Mouse (Mus musculus) R1 (cell line): Measurements from ENCODE around the gene Ss18l1.

Experiments
- DNase-seq: peaks from one replicate; pipeline ENCODE4 v3.0.0-alpha.2; 2018; ENCODE audit warnings: low read depth, low spot score

The Ss18l1 gene

GRCm38 (mm10) chr2:180042256-180042857 is at the start of gene Ss18l1, which contains the start of gene Psma7:
Ss18l1 (plus strand) TSS chr2:180042509.
Psma7 (minus strand) TSS chr2:180042433.
- peak; percentile 90 for DNase-seq

- DNase-seq: no peak
These were observed 49.2 kb upstream of the Ss18l1 start for GRCm38 (mm10) chr2:179993071-179993470.

- DNase-seq: peak; percentile 90
These were observed 43.9 kb upstream of the Ss18l1 start for GRCm38 (mm10) chr2:179998431-179998830.

- DNase-seq: no peak
These were observed 40.7 kb upstream of the Ss18l1 start for GRCm38 (mm10) chr2:180001635-180002034.

GRCm38 (mm10) chr2:180005656-180006351 is 36.5 kb upstream of the Ss18l1 start:
- no peak for DNase-seq

- DNase-seq: no peak
These were observed 35.8 kb upstream of the Ss18l1 start for GRCm38 (mm10) chr2:180006352-180007017.

- peak; percentile 62 for DNase-seq
These were observed 31.6 kb upstream of the Ss18l1 start for GRCm38 (mm10) chr2:180010686-180011085.

GRCm38 (mm10) chr2:180011370-180011769 is 30.9 kb upstream of the Ss18l1 start:
- DNase-seq: peak; percentile 76

- no peak for DNase-seq
These were observed 28.6 kb upstream of the Ss18l1 start for GRCm38 (mm10) chr2:180013686-180014085.

- no peak for DNase-seq
These were observed 24.7 kb upstream of the Ss18l1 start for GRCm38 (mm10) chr2:180017632-180018031.

GRCm38 (mm10) chr2:180018573-180018972 is 23.7 kb upstream of the Ss18l1 start:
- DNase-seq: no peak

- DNase-seq: no peak
These were observed 22.1 kb upstream of the Ss18l1 start for GRCm38 (mm10) chr2:180020091-180020661.

- DNase-seq: no peak
These were observed 21.4 kb upstream of the Ss18l1 start for GRCm38 (mm10) chr2:180020919-180021318.

GRCm38 (mm10) chr2:180022751-180023150 is 19.6 kb upstream of the Ss18l1 start:
- DNase-seq: no peak

- peak; percentile 98 for DNase-seq
These were observed 17.8 kb upstream of the Ss18l1 start, which contains the start of gene Lsm14b for GRCm38 (mm10) chr2:180024401-180025098. Lsm14b (plus strand) TSS chr2:180024987.

- DNase-seq: peak; percentile 46
These were observed 17.0 kb upstream of the Ss18l1 start for GRCm38 (mm10) chr2:180025135-180025860.

- no peak for DNase-seq
These were observed 16.5 kb upstream of the Ss18l1 start for GRCm38 (mm10) chr2:180025861-180026200.

- DNase-seq: no peak
These were observed 14.5 kb upstream of the Ss18l1 start for GRCm38 (mm10) chr2:180027768-180028167.

GRCm38 (mm10) chr2:180031270-180031669 is 11.0 kb upstream of the Ss18l1 start:
- DNase-seq: no peak

GRCm38 (mm10) chr2:180032925-180033324 is 9.4 kb upstream of the Ss18l1 start:
- DNase-seq: no peak

GRCm38 (mm10) chr2:180033956-180034355 is 8.4 kb upstream of the Ss18l1 start:
- no peak for DNase-seq
